Mouse (Mus musculus): ENCODE results near the gene Grhl1.

- no peak for TF ChIP-seq CTCF (IDR thresholded peaks at IDR 0.05; ENCODE audit: extremely low read depth, insufficient read length, insufficient replicate concordance, low read depth, low read length)
- TF ChIP-seq POLR2A (IDR thresholded peaks at IDR 0.05; ENCODE audit: low read depth, low read length) = no peak
Observed at GRCm38 (mm10) chr12:24606166-24606565, 34.1 kb downstream of the Grhl1 start.

Measured in small intestine, adult 2 months (tissue).